Mouse (Mus musculus): ENCODE data around the gene Ttyh1. TPM values are rescaled to one million over a fixed set of nuclear protein-coding genes. Genes with fewer than 3 reads are reported as not detected.
A peak's percentile ranks its signal among the peaks of the same experiment; 100 is the strongest.

Gene Ttyh1
- total RNA-seq, 1 experiment from 2014 or later = 0.12 TPM

DNA sequence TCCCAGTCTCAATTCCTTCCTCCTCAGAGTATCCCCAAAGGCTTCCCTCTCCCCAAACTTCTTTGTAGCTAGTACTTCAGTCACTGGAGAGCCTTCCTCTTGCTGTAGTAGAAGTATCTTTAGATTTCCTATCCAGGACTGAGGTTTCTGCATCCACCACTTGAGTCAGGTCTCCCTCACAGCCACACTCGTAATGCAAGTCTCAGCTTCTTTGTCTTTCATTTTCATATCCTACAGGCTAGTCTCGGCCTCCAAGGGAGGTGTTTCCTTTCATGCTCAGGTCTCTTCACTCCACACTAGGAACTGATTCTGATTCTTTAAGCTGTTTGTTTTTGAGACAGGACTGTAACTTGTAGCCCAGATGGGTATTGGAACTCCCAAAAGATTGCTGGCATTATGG lies 19.0 kb downstream of the Ttyh1 start:
- no peak for ATAC-seq (ENCODE audit: extremely low read depth, insufficient number of reproducible peaks, low FRiP score, poor library complexity, severe bottlenecking)

- no peak for ATAC-seq (ENCODE audit: extremely low read depth, insufficient number of reproducible peaks, low FRiP score, poor library complexity, severe bottlenecking)
Observed at GRCm38 (mm10) chr7:4138671-4139070, 19.5 kb downstream of the Ttyh1 start.

GRCm38 (mm10) chr7:4139391-4139790 lies 20.2 kb downstream of the Ttyh1 start:
- ATAC-seq (ENCODE audit: extremely low read depth, insufficient number of reproducible peaks, low FRiP score, poor library complexity, severe bottlenecking) = no peak

GRCm38 (mm10) chr7:4141648-4142325 lies 22.6 kb downstream of the Ttyh1 start:
- no peak for ATAC-seq (ENCODE audit: extremely low read depth, insufficient number of reproducible peaks, low FRiP score, poor library complexity, severe bottlenecking)

DNA sequence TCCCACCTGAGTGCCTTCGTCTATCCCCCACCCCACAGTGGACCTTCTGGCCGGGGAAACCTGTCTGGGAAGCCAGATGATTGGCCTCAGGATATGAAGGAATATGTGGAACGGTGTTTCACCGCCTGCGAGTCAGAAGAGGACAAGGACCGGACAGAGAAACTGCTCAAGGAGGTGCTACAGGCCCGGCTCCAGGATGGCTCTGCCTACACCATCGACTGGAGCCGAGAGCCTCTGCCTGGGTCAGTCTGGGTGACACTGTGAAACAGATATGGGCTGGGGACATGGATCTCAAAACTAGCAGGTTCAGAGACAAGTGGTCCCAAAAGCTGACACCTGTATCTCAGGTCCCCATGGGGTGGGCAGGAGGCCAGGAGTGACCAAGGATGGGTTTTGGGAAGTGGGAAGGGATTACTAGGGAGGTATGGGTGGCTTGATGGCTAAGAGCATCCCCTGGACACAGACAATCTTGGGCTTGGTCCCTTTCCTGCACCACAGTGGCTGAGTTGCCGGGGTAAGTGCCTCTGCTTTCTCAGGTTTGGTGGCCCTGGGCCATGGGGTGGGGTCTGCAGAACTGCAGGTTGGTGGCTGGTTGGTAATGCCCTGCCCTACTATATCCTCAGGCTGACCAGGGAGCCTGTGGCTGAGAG lies 23.7 kb downstream of the Ttyh1 start:
- ATAC-seq (ENCODE audit: extremely low read depth, insufficient number of reproducible peaks, low FRiP score, poor library complexity, severe bottlenecking) = no peak

DNA sequence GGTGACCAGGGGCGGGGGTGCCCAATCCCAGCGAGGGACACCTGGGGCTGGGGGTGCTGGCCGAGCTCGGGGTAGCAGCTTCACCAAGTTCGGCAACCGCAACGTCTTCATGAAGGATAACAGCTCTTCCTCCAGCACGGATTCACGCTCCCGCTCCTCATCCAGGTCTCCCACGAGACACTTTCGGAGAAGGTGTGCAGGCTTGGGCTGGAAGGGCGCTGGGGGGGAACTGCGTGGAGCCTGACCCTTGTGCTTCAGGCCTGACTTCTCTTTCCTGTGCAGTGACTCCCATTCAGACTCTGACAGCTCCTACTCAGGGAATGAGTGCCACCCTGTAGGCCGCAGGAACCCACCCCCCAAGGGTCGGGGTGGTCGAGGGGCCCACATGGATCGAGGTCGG lies 24.3 kb downstream of the Ttyh1 start:
- ATAC-seq (ENCODE audit: extremely low read depth, insufficient number of reproducible peaks, low FRiP score, poor library complexity, severe bottlenecking) = no peak

DNA sequence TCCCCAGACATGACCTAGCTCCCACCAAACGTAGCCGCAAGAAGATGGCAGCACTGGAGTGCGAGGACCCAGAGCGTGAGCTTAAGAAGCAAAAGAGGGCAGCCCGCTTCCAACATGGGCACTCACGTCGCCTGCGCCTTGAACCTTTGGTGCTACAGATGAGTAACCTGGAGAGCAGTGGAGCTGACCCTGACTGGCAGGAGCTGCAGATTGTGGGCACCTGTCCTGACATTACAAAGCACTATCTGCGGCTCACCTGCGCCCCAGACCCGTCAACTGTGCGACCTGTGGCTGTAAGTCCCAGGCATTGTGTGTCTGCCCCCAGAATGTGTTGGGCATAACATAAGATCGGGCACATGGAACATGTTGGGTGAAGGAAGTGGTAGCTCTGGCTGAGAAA lies 24.8 kb downstream of the Ttyh1 start:
- no peak for ATAC-seq (ENCODE audit: extremely low read depth, insufficient number of reproducible peaks, low FRiP score, poor library complexity, severe bottlenecking)

DNA sequence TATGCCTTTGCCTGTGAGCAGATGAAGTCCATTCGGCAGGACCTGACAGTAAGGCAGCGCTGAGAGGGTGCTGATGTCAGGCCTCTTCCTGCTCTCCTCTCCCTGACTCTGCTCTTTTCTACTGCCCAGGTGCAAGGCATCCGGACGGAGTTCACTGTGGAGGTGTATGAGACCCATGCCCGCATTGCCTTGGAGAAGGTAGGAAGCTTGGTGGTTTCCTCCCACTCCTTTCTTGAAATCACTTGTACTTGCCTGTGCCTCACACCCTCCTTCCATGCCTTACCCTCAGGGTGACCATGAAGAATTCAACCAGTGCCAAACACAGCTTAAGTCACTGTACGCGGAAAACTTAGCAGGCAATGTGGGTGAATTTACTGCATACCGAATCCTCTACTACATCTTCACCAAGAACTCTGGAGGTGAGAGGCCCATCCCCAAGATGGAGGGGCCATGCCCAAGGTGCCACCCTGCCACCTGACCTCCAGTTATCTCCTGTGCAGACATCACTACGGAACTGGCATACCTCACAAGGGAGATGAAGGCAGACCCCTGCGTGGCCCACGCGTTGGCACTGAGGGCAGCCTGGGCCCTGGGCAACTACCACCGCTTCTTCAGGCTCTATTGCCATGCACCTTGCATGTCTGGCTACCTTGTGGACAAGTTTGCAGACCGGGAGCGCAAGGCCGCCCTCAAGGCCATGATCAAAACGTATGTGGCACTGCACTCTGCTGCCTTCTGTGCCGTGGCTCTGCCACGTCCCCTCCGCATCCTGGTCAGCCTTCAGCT lies 25.8 kb downstream of the Ttyh1 start:
- no peak for ATAC-seq (ENCODE audit: extremely low read depth, insufficient number of reproducible peaks, low FRiP score, poor library complexity, severe bottlenecking)

- ATAC-seq (ENCODE audit: extremely low read depth, insufficient number of reproducible peaks, low FRiP score, poor library complexity, severe bottlenecking) = no peak
Observed at GRCm38 (mm10) chr7:4145552-4146190, 26.5 kb downstream of the Ttyh1 start.

DNA sequence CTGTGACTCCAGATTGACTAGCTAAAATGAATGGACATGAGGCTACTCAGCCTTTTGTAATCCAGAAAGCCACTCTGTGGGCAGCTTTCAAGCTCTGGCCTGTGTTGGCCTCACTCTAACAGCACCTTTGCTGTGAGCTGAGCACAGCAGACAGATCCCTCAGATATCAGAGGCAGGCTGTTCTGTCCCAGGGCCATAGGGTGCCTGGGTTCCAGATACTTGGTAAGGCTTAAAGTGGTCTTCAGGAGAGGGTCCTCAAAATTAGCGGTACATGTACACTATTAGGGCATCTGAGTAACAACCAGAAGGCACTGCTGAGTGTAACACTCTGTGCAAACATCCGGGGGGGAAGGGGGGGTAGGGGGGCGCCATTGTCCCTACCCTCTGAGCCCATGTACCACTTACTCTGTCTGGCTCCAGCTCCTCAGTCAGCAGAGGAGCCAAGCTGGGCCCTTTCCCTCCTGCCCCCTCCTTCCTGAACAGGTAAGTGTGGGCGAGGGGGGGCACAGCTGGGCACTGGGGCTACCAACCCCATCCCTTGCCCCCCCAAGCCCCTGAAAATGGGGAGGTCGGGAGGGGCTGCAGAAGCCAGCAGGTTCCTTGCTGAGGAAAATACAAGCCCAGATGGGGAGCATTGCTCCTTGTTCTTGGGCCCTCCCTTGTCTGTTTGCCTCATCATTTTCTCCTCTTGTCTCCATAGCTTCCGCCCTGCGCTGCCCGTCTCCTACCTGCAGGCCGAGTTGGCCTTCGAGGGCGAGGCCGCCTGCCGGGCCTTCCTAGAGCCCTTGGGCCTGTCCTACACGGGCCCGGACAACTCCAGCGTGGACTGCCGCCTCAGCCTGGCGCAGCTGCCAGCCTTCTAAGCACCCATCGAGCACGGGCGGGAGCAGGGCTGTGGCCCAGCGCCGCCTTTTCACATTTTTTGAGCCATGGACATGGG lies 27.3 kb downstream of the Ttyh1 start:
- no peak for ATAC-seq (ENCODE audit: extremely low read depth, insufficient number of reproducible peaks, low FRiP score, poor library complexity, severe bottlenecking)

- no peak for ATAC-seq (ENCODE audit: extremely low read depth, insufficient number of reproducible peaks, low FRiP score, poor library complexity, severe bottlenecking)
Observed at GRCm38 (mm10) chr7:4147371-4147770, 28.2 kb downstream of the Ttyh1 start.

- ATAC-seq (ENCODE audit: extremely low read depth, insufficient number of reproducible peaks, low FRiP score, poor library complexity, severe bottlenecking) = no peak
Observed at GRCm38 (mm10) chr7:4147836-4148235, 28.6 kb downstream of the Ttyh1 start.

DNA sequence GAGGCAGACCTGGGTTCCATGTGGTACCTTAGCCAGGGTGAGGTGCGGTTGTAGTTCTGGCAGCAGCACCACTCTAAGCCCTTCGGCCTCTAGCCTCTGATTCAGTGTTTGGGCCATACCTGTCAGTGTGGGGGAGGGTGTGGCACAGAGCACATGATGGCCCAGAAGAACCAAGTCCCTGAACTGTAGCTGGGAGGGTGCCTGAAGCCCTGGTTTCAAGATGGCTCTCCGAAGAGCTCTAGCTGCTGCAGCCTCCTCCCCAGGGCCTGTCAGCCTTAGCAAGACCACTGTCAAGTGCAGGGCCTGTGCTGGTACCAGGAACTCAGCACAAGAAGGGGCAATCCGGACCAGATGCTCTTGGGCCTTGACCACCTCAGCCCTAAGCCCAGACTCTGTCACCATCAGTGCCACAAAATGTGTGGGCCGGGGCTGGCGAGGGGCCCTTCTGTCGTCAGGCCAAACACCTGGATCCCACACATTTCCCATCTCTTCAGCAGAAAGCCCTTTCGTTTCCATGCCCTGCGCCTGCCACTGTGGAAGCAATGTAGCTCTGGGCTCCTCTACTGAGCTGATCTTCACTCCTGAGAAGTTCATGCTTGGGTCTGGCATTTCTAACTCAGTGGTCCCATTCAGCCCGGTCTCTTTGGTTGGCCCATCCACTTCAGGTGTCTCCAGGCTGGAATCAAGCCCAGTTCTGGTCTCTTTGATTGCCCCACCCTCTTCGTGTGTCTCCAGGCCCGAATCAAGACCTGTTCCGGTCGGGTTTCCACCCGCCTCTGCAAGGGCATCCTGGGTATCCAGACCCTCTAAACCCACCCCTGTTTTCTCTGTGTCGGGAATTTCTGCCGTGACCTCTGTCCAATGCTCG lies 29.4 kb downstream of the Ttyh1 start:
- no peak for ATAC-seq (ENCODE audit: extremely low read depth, insufficient number of reproducible peaks, low FRiP score, poor library complexity, severe bottlenecking)

GRCm38 (mm10) chr7:4149209-4150054 lies 30.2 kb downstream of the Ttyh1 start:
- peak; percentile 69 for ATAC-seq (ENCODE audit: extremely low read depth, insufficient number of reproducible peaks, low FRiP score, poor library complexity, severe bottlenecking)

- peak; percentile 56 for ATAC-seq (ENCODE audit: extremely low read depth, insufficient number of reproducible peaks, low FRiP score, poor library complexity, severe bottlenecking)
Observed at GRCm38 (mm10) chr7:4150059-4150541, 30.9 kb downstream of the Ttyh1 start, which contains the start of gene Leng9. Leng9 (minus strand) TSS chr7:4150374.

DNA sequence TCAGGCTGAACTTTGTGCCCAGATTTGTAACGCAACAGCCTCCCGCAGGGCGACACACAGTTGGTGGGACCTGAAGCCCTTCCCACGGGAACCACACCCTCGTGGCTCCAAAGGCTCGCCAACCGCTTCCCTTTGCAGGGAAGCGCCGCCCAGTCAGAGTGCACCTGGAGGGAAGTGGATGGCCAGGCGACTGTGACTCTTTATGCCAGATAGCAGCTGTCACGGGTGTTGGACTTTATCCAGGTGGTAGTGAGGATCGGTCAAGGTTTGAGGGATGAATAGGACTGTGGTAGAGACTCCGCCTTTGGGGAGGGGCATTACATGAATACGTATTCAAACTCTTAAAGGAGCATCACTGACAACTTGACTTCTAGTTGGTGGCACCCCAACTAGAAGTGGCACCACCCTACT lies 31.6 kb downstream of the Ttyh1 start:
- ATAC-seq (ENCODE audit: extremely low read depth, insufficient number of reproducible peaks, low FRiP score, poor library complexity, severe bottlenecking) = no peak

DNA sequence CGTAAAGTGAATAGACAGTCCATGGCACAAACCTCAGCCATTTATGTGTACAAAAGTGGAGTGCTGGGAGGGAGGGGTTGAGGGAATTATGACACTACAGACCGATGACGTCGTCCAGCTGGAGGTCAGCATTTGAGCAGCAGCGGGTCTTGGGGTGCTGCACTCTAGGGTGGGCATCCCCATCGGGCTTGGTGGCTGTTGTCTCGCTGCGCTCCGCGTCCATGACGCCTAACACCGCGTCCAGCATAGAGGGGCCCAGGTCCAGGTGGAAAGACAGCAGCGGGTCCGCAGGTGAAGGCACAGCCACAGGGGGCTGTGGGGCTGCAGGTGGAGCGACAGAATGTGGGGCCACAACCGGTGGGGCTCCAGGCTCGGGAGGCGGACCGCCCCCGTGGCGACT lies 32.0 kb downstream of the Ttyh1 start:
- ATAC-seq (ENCODE audit: extremely low read depth, insufficient number of reproducible peaks, low FRiP score, poor library complexity, severe bottlenecking) = no peak

All from neutrophil, adult 5-6 weeks (primary cell).